Mouse (Mus musculus) left cerebral cortex, postnatal 10 days (tissue): ENCODE data around the gene Lmo3. TPM values are rescaled to one million over a fixed set of nuclear protein-coding genes. Genes with fewer than 3 reads are reported as not detected.

Experiments
- DNase-seq, 2 experiments: peaks; one replicate each; pipeline ENCODE4 v3.0.0; 2021 to 2022; ENCODE audit warnings: low spot score in 2 of 2, mixed read lengths in 1 of 2; ENCODE audit errors: extremely low spot score in 1 of 2
- intact Hi-C: fragments of 180-260 bp; cut with DNase I; formaldehyde crosslinking; loops from one replicate; pipeline ENCODE4 v1.15.1; 2025
- total RNA-seq, 2 experiments: library from RNA; stranded (reverse); gene quantifications; 2 replicates each; pipeline ENCODE4 v1.2.3; 2021

Gene Lmo3
- total RNA-seq, 2 experiments from 2014 or later, result 224 to 239 TPM

DNA sequence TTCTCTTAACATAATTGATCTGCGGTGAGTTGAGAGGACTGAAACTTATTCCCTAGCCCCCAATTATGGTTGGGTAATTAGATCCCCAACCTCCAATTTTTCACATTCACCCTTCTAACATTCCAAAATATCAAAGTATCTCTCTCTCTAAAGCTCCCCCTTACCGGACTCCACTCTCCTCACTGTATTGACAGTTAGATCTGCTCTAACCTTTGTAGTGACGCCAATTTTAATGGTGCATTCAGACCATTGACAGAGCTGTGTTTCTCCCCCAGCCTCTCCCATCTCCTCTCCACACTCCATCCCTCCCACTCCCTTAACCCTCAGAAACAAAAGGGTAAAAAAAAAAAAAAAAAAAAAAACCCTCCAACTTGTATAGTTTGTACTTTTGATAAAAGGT is 154.9 kb downstream of the Lmo3 start:
- intact Hi-C loops, result loop anchor here (10.0 kb wide), 1 partner anchor 818 kb away; no protein-coding TSS in a partner anchor
- no peak for DNase-seq

DNA sequence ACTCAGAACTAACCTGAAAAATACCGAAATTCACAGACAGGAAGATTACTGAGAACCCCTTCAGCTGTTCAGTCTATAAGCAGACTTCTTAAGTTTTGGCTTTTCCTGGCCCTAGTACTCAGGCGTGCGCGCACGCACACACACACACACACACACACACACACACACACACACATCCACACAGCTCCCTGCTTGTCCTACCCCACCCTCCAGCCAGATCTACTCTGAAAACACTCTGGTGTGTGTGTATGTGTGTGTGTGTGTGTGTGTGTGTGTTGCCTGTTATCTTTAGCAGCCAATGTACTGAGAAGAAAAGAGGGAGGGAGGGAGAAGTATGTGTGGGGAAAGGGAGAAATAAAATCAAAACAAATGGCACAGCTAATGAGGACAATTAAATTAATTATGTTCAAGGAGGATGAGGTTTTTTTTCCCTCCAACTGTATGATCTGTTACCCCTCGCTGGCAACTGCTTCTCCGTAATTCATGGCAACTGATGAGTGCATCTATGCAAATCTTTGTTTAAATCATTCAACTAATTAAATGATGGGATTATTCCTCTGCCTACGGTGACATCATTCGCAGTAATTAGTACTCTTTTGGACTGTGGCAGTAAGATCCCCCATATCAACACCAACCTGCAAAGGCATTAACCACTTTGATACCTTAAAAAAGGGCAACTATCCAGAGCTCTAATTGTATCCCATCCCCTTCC is 157.1 kb downstream of the Lmo3 start:
- no peak for DNase-seq
- intact Hi-C loops, result loop anchor here (10.0 kb wide), 1 partner anchor 820 kb away; no protein-coding TSS in a partner anchor

DNA sequence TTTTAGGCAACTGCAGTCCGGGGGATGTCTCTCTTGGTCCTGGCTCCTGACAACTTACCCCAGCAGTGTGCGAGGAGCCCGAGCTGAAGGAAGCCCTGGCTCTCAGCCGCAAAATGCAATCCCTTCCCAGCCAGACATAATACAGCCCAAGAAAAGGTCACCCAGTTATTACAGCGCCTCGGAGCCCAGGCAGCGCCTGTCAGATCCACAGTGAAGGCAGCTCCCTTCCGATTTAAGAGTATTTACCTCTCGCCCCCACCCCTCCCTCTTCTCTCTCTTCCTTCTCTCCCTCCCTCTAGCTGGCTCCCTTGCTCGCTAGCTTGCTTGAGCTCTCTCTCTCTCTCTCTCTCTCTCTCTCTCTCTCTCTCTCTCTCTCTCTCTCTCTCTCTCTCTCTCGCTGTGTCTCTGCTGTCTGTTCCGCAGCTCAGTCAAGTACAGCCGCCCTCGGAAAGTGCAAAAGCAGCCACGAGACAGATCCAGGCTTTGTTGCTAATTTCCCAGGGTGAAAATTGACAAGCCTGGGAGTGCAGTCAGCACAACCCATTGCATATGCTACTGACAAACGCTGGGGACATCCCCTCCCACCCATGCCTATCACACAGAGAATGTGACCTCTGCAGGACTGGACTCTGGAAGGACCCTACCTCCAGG is 159.0 kb downstream of the Lmo3 start:
- peak in 1 of 2 experiments; percentile 29 for DNase-seq
- intact Hi-C loops, result loop anchor here (10.0 kb wide), 1 partner anchor 822 kb away; no protein-coding TSS in a partner anchor

DNA sequence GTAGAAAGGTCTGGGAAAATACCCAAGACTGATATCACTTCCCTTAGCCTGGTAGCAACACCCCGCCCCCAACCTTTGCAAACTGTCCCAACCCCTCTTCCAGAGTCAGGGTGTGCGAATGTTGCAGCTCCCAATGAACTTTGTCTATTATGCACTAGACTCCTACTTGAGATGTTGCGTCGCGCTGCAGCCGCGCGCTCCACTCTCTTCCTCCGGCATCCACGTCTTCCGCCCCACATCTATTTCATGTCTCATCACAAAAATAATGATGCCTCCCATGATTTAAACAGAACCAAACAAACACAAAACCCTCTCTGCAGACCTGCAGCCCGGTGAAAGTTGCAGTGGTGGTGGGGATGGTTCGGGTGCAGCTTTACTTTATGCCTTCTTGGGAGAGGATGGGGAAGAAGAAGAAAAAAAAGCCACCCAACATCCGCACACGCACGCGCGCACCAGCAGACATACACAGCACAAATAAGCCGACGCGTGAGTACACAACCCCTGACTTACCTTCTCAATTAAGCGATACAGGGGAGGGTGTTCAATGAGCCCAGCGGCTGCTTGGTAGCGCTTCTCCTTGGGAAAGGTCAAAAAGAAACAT is 159.7 kb downstream of the Lmo3 start:
- peak in 1 of 2 experiments; percentile 32 for DNase-seq
- intact Hi-C loops, result loop anchor here (10.0 kb wide), 1 partner anchor 823 kb away; no protein-coding TSS in a partner anchor

DNA sequence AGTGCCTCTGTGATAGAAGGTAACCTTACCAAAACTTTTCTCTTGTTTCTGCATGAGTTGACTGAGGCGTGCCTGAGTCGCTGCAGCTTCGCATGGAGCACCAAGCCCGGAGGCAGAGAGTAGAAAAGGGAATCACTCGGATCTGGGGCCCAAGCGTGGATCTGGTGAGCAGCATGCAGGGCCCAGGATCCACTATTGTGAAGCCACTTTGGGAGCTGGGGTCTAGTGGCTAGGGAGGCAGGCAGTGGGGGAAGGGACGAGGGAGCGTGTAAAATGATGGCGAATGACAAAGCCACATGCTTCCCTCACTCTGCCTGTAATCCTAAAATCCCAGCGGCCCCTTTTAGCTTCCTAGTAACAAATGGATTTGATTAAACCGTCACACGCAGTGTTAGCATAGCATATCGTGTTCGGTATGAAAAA is 160.6 kb downstream of the Lmo3 start:
- intact Hi-C loops, result loop anchor here (10.0 kb wide), 1 partner anchor 824 kb away; no protein-coding TSS in a partner anchor
- DNase-seq, result peak in 1 of 2 experiments; percentile 47

DNA sequence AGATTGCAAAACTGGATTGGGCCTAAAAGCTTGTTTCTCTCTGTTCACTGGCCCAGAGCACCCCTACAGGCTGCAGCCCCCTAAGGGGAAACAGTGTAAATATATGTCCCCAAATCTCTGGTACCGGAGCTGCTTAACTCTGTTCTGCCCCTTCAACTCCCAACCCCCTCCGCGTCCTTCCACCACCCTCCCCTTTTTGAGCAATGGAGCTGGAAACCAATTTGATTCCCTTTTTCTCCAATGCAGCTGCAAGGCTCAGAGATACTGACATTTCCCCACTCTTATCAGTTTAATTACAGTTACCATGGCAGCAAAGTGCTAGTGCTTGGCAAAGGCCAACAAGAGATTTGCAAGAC is 161.3 kb downstream of the Lmo3 start:
- DNase-seq, result peak; percentile 29 to 54
- intact Hi-C loops, result loop anchor here (10.0 kb wide), 1 partner anchor 824 kb away; no protein-coding TSS in a partner anchor

DNA sequence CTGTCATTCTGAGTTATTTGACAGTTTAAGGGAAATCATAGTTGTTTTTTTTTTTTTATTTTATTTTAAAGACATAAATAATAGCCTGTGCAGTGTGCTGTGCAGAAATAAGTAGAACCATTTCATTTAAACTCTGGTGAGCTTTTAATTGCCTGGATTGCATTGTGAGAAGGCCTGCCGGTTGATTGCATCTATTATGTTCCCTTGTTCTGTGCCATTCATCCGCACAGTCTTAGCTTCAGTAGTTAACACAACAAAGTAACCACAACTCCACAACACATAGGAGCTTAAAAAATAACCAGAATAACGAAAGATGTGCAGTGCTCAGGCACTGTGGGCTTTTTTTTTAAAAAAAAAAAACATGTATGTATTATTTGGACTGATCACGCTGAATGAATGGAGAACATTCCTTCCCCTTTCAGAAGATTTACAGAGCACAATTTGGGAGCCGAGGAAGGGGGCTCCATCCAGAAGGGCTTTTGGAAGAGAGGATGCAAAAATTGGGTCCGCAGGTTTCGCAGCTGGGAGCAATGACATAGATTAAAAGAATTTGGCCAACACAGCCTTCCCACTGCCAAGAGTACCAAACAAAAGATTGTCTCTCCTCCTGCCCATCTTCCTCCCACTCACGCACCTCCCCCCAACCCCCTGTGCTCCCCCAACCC is 161.8 kb downstream of the Lmo3 start:
- no peak for DNase-seq
- intact Hi-C loops, result loop anchor here (10.0 kb wide), 1 partner anchor 825 kb away; no protein-coding TSS in a partner anchor

DNA sequence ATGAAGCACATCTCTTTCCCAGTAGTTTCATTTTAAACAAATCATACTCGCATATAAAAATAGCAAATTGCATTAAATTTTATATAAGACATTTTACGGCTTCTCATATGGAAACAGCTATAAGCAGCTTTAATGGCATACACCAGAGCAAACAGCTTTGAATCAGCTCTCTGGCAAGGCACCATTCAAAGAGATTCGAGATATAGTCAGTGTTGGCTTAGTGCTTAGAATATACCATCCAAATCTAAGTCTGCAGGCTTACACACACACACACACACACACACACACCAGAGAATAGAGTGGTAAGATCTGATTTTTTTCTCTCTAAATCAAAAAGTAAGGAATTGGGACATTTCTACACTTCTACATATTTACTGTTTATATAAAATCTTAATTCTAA is 169.7 kb downstream of the Lmo3 start:
- DNase-seq, result no peak
- intact Hi-C loops, result no loop called here

DNA sequence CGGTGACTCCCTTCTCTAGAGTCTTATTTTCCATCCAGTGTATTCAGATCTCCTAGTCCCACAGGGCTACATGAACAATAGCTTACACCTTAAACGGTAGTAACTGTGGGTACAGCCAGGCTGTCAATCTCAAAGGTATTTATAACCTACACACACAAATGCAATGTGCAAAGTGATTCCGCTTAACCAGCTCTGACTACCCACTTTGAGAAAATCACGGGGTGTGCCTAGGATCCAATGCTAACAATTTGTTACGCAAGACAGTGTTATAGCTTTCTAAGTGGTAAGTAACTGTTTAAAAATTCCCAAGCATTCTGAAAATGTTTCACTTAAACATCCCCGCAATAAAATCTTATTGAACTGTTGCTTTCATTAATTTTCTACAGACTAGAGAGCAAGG is 179.7 kb downstream of the Lmo3 start:
- intact Hi-C loops, result no loop called here
- DNase-seq, result no peak

DNA sequence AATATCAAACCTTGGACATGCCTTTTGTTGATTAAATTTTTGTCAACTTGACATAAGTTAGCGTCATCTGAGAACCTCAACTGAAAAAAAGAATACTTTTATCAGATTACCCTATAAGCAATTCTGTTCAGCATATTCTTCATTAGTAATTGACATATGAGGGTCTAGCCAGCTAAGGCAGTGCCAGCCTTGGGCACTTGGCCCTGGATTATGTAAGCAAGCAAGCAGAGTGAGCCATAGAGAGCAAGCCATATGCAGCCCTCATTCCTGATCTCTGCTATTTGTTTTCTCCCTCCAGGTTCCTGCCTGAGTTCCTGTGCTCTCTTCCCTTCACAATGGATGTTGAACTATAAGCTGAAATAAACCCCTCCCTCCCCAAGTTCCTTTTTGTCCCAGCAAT is 182.9 kb downstream of the Lmo3 start:
- no peak for DNase-seq
- intact Hi-C loops, result no loop called here

DNA sequence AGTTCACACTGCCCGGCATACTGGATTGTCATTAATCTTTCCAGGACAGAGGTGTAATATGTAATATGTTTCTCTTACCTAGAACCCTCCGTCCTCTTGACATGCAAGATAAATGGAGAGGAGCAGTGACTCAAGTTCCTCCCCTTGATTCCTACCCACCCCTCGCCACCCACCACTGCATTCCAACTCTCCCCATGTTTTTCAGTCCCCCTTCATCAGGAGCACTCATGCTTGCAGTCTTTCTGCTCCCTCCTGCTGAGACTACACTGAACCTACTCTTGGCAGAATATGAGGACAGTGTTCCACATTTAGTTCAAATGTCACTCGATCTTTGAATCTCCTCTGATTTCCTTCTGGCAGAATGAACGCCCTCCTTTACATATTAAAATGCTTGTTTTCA is 190.7 kb downstream of the Lmo3 start:
- no peak for DNase-seq
- intact Hi-C loops, result no loop called here

DNA sequence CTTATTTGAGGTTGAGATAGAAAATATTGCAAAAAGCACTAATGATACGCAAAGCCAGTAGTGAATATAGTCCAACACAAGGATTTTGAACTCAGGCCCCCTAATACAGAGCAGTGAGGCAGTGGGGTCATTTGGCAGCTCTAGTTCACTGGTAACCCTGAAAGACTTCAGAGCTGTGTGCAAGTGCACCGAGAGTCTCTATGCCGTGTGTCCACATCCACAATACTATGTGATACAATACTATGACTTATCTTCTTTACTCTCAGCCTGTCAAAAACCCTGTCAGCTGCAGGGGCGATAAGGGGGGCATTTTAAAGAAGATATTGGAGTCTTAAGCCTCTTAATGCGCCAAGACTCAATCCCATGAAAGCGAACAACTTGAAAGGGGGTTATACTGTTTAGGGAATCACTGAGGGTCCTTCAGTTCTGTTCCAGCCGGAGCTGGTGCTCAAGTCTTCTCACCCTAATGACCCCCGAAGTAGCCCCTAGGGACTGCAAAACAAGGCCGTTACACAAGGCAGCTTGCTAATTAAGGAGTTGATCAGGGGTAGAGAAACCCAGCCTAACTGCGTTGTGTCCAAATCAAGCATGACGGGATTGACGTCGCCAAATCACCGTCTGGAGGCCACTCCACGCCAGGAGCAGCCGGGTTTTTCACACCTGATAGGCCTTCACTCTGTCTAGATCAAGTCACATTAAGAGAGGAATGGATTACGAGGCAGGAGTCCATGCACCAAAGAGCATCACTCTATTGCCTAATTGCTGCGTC is 193.4 kb downstream of the Lmo3 start:
- DNase-seq, result no peak
- intact Hi-C loops, result no loop called here

DNA sequence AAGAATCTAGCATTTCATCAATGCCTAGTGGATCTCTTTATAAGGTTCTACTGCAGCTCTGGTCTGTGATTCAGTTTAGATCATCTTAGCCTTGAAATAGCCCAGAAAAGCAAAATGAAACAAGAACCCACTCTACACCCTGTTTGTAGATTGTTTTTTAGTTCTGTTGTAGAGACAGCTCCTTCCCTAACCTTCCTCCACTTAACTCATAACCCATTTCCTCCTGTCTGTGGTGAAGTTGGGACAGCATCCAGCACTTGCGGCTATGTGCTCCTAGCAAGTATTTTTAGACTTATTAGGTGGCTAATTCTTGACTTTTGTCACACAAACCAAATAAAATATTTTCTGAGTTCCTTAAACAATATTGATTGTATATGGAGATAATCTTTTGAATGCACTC is 198.6 kb downstream of the Lmo3 start:
- intact Hi-C loops, result no loop called here
- no peak for DNase-seq

DNA sequence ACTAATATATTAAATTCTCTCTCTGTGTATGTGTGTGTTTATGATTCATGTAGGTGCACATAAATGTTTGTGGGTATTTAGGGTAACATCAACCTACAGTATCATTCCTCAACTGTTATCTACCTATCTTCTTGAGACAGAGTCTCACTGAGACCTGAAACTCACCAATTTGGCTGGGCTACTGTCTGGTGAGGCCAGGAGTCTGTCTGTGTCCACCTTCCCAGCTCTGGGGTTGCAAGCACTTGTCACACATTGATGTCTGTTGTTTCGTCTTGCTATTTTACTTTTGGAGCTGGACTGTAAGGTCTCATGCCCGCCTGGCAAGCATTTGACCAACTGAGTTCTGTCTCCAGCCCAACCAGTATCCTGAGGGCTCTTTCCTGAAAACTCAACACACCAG is 210.6 kb downstream of the Lmo3 start:
- DNase-seq, result no peak

DNA sequence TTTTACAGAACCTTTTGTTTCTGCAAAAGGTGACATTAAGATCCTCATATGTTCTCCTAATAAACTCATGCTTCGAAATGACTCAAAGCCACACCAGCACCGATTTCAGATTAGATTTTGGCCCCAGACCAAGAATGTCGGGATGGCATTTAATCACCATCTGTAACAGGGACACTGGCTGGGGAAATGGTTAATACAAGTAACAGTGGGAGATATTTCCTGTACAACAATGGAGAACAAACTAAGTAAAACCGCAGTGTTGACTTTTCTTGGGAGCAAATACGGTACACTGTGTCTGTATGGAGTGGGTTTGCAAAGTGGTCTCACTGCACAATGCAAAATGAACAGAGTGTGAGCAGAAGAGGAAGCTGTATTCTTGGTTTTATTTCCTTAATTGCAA is 217.7 kb downstream of the Lmo3 start:
- intact Hi-C loops, result no loop called here
- no peak for DNase-seq

More for the DNA sequence above, 210.6 kb downstream of the Lmo3 start:
- intact Hi-C loops, result no loop called here

DNA sequence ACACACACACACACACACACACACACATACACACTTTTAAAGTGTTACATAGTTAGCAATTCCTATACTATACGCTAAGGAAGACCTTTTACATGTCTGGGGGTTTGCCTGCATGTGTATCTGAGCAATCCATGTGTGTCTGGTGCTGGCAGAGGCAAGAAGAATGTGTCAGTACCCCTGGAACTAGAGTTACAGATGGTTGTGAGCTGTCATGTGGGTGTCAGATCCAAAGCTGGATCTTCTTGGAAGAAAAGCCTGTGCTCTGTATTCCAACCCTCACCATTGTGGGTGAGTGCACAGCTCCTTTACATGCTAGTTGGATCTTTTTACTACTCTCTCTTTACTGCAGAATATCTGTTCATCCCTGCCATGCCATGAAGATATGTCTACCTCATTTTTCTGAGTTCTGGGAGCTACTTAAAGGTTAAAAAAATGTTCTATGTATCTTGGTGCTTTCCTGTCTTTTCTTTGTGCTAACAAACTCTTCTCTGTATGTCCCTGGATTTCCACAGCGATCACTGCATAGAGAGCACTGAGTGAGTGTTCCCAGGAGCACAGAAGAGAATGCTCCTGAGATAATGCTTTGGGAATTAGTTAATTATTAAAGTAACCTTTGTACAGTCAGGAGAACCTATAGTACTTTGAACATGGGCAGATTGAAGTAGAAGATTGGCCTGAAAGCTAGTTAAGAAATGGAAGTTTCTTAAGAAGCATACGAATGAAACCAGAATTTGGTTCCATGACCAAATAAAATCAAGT is 231.0 kb downstream of the Lmo3 start:
- DNase-seq, result no peak
- intact Hi-C loops, result no loop called here

DNA sequence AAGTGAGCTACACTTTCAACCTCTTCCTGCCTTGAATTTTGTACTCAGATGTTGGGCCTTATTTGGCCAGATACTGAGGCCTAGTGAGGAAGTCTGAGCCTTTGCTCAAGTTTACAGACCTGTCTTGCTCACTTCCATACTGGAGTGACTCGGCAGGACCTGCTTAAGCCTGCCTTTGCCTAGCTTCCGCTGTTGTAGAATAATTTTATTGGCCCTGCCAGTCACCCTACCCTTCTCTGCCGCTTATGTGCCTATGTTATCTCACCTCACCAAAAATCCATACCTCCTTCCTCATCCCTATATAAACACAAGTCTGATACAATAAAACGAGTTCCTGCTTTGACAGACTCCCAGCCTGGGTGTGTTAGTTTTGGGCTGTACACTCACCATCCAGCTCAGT is 235.2 kb downstream of the Lmo3 start:
- DNase-seq, result no peak
- intact Hi-C loops, result no loop called here

DNA sequence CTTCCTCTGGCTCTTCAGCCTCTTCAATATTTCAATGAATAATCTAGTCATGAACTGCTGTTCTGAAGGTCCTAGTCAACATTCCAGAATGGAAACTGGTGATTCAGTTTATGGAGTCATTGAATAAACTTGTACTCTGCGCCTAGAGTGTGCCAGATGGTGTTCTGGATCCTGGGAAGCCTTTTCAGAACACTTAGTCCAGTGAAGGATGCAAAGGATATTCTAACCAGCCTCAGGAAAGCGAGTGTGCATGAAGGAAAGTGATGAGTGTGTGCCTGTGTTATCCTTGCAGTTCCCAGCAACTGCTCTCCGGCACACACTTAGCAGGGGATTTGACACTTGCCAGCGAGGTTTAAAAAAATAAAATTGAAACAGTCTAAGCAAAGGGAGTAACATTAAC is 245.9 kb downstream of the Lmo3 start:
- no peak for DNase-seq
- intact Hi-C loops, result no loop called here
